Mouse (Mus musculus) brain, embryonic 14.5 days (tissue): ENCODE measurements at regions not wholly inside any gene's neighbourhood (a gene's known extent, or its start where the extent isn't known, plus 50 kb on each side); places are given as distances from the start of the nearest gene placed in this dataset.

Experiments used
- CTCF ChIP-seq: fragments of 200-500 bp; IDR thresholded peaks from 2 replicates; pipeline ENCODE4 v1.5.1; 2012; ENCODE audit warnings: inconsistent platforms, mild to moderate bottlenecking, moderate library complexity, borderline replicate concordance; ENCODE audit not compliant: insufficient read depth, insufficient read length; ENCODE audit errors: extremely low read depth
- POLR2A ChIP-seq: fragments of 200-500 bp; IDR thresholded peaks from 2 replicates; pipeline ENCODE4 v1.6.1; 2012; ENCODE audit warnings: mild to moderate bottlenecking, inconsistent platforms, borderline replicate concordance; ENCODE audit not compliant: poor library complexity, insufficient read depth, insufficient read length, severe bottlenecking; ENCODE audit errors: extremely low read depth

DNA sequence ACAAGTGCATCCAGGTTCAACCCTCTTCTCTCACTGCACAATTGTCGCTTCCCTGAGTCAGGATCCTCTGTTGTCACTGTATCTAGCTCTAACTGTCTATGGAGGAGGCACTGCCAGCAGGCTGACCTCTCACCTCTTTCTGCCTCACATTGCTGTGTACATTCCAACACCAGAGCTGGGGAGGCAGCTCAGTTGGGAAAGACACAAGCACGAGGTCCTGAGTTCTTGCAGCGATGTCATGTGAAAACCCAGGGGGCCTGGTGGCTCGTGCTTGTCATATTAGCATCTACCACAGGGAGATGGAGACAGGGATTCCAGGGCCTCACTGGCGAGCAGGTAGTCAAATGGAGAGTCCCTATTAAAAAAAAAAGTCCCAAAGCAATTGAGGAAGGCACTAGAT, 334.2 kb downstream of the Diras2 start:
- TF ChIP-seq CTCF: no peak
- TF ChIP-seq POLR2A: no peak
